Comparison of ENCODE assay signal across 8 mouse cellular contexts in the genomic region with DNA sequence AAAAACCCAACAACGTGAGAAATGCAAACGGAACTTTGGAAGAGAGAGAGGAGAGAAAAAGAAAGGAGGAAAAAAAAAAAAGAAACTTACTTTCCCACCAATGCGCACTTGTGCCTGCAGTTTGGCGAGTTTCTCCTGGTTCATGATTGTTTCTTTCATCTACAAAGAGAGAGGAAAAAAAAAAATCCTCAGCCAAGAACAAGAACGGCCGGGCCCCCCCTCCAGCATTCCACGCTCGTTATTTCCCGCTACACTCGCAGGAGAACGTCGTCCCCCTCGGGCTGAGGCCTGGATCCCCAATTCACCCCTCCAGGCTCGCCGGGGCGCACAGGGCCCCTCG. TPM values are rescaled to one million over a fixed set of nuclear protein-coding genes. Genes with fewer than 3 reads are reported as not detected.
DNase-seq lines count a peak whose midpoint lies in the region; ATAC-seq and TF ChIP-seq lines count a peak whose summit lies in the region.

No protein-coding gene starts in this region.

- H3K4me2 ChIP-seq in heart, embryonic 14.5 days (ENCODE audit: low read length): peak overlapping the region; percentile 83
- peak overlapping the region; percentile 79 for H3K4me2 ChIP-seq in forebrain, embryonic 13.5 days
- peak overlapping the region; percentile 70 for H3K4me2 ChIP-seq in liver, embryonic 15.5 days

- peak overlapping the region; percentile 91 for H3K9ac ChIP-seq in heart, embryonic 14.5 days (ENCODE audit: low read length)
- peak overlapping the region; percentile 100 for H3K9ac ChIP-seq in ES-Bruce4 (ENCODE audit: low read depth, poor library complexity, severe bottlenecking)
- H3K9ac ChIP-seq in forebrain, embryonic 13.5 days: peak overlapping the region; percentile 92
- H3K9ac ChIP-seq in liver, embryonic 15.5 days: peak overlapping the region; percentile 96

- no peak for TF ChIP-seq EP300 in ES-Bruce4 (IDR thresholded peaks at IDR 0.05; ENCODE audit: insufficient read depth, low read depth, low read length)

- TF ChIP-seq POLR2A in ES-Bruce4 (IDR thresholded peaks at IDR 0.05; ENCODE audit: insufficient read depth, low read length): no peak

- H3K4me1 ChIP-seq in heart, embryonic 14.5 days (ENCODE audit: control insufficient read depth in 2 of 2, insufficient read depth in 2 of 2, low read length in 2 of 2): peaks cover 0 to 16% of the 10 kb centered on the region in 2 experiments; a peak in 2 of 4 replicates
- no peaks in the 10 kb centered on the region for H3K4me1 ChIP-seq in ES-Bruce4 (ENCODE audit: control insufficient read depth, insufficient read depth, low read length)
- H3K4me1 ChIP-seq in forebrain, embryonic 13.5 days: peaks cover 18% of the 10 kb centered on the region
- H3K4me1 ChIP-seq in liver, embryonic 15.5 days (replicated peaks): peaks cover 17% of the 10 kb centered on the region

- H3K36me3 ChIP-seq in heart, embryonic 14.5 days (ENCODE audit: control insufficient read depth, insufficient read depth, low read length): peaks cover 41% of the 10 kb centered on the region
- H3K36me3 ChIP-seq in ES-Bruce4 (ENCODE audit: control insufficient read depth, insufficient read depth, low read length, poor library complexity, severe bottlenecking): peaks cover 42% of the 10 kb centered on the region
- peaks cover 31% of the 10 kb centered on the region for H3K36me3 ChIP-seq in forebrain, embryonic 13.5 days (ENCODE audit: poor library complexity, severe bottlenecking)
- H3K36me3 ChIP-seq in liver, embryonic 15.5 days (replicated peaks): peaks cover 32% of the 10 kb centered on the region

- no peaks in the 10 kb centered on the region for H3K9me3 ChIP-seq in heart, embryonic 14.5 days (ENCODE audit: control insufficient read depth, low read length)
- H3K9me3 ChIP-seq in ES-Bruce4 (replicated peaks; ENCODE audit: control insufficient read depth, insufficient read depth, low read length, poor library complexity, severe bottlenecking): no peaks in the 10 kb centered on the region
- H3K9me3 ChIP-seq in forebrain, embryonic 13.5 days (replicated peaks): no peaks in the 10 kb centered on the region
- no peaks in the 10 kb centered on the region for H3K9me3 ChIP-seq in liver, embryonic 15.5 days (replicated peaks)

- peak overlapping the region; percentile 86 to 91; a peak in 3 of 4 replicates for H3K27ac ChIP-seq in heart, embryonic 14.5 days (replicated peaks in 1 of 2; ENCODE audit: control insufficient read depth in 1 of 2, insufficient read depth in 1 of 2, low read depth in 2 of 2, low read length in 2 of 2)
- peak overlapping the region; percentile 30; the same call in 1 of the 2 replicates for H3K27ac ChIP-seq in ES-Bruce4 (ENCODE audit: insufficient read depth, low read length)
- peak overlapping the region; percentile 76 for H3K27ac ChIP-seq in forebrain, embryonic 13.5 days
- H3K27ac ChIP-seq in liver, embryonic 15.5 days (replicated peaks): peak overlapping the region; percentile 87

- DNase-seq in heart, adult 11 months: no peak
- no peak for DNase-seq in right cerebral cortex, adult 18-20 months
- DNase-seq in urinary bladder, adult 2 months (ENCODE audit: low spot score): no peak
- DNase-seq in cerebellum, adult 11 months: no peak

- no peak for ATAC-seq in heart, embryonic 14.5 days (ENCODE audit: insufficient number of reproducible peaks, insufficient read depth, low FRiP score, low read depth)
- no peak for ATAC-seq in forebrain, embryonic 13.5 days
- no peak for ATAC-seq in liver, embryonic 15.5 days (ENCODE audit: insufficient read depth)

- no peak for TF ChIP-seq CTCF in ES-Bruce4 (IDR thresholded peaks at IDR 0.05; ENCODE audit: low read depth, low read length)

- H3K4me3 ChIP-seq in heart, embryonic 14.5 days (ENCODE audit: control insufficient read depth in 1 of 2, insufficient read depth in 1 of 2, low read depth in 1 of 2, low read length in 2 of 2): peak overlapping the region; percentile 85 to 98
- peak overlapping the region; percentile 89 for H3K4me3 ChIP-seq in ES-Bruce4 (ENCODE audit: low read depth, low read length)
- H3K4me3 ChIP-seq in forebrain, embryonic 13.5 days: peak overlapping the region; percentile 99
- H3K4me3 ChIP-seq in liver, embryonic 15.5 days (replicated peaks): peak overlapping the region; percentile 97

- no peaks in the 10 kb centered on the region for H3K27me3 ChIP-seq in heart, embryonic 14.5 days (ENCODE audit: control insufficient read depth, insufficient read depth, low read length)
- H3K27me3 ChIP-seq in ES-Bruce4 (ENCODE audit: control insufficient read depth, insufficient read depth, low read length, poor library complexity, severe bottlenecking): no peaks in the 10 kb centered on the region
- H3K27me3 ChIP-seq in forebrain, embryonic 13.5 days: no peaks in the 10 kb centered on the region
- no peaks in the 10 kb centered on the region for H3K27me3 ChIP-seq in liver, embryonic 15.5 days

- under 1% methylated on average over 13 of the region's 17 CpGs for WGBS in heart, embryonic 14.5 days
- under 1% methylated on average over 17 of the region's 17 CpGs for WGBS in forebrain, embryonic 13.5 days
- 0% methylated on average over 17 of the region's 17 CpGs for WGBS in liver, embryonic 15.5 days (ENCODE audit: insufficient replicate concordance)

RNA-seq across cellular contexts. Expression of a gene that starts 0.7 kb away (rescaled TPM):
- polyA plus RNA-seq in heart, embryonic 14.5 days (2014; fragmentation: Nextera tagmentation; extraction: Ambion mirVana): 400 and 431 TPM in 2 replicates
- polyA plus RNA-seq in ES-Bruce4 (2011; ENCODE audit: insufficient read depth, insufficient read length, low read depth, missing spikeins): 1,083 and 1,169 TPM in 2 replicates
- polyA plus RNA-seq in forebrain, embryonic 13.5 days (2015; fragmentation: Nextera tagmentation; extraction: Ambion mirVana): 669 and 719 TPM in 2 replicates
- polyA plus RNA-seq in liver, embryonic 15.5 days (2015; fragmentation: Nextera tagmentation; extraction: Ambion mirVana): 263 and 326 TPM in 2 replicates
- 665 and 770 TPM in 2 replicates for polyA plus RNA-seq in urinary bladder, adult 2 months (2012; rRNA removed)

RNA-seq across cellular contexts. Expression of a gene that starts 36.4 kb away (rescaled TPM):
- polyA plus RNA-seq in heart, embryonic 14.5 days (2014; fragmentation: Nextera tagmentation; extraction: Ambion mirVana): not detected in 2 replicates
- polyA plus RNA-seq in ES-Bruce4 (2011; ENCODE audit: insufficient read depth, insufficient read length, low read depth, missing spikeins): not detected in 2 replicates
- not detected in 2 replicates for polyA plus RNA-seq in forebrain, embryonic 13.5 days (2015; fragmentation: Nextera tagmentation; extraction: Ambion mirVana)
- polyA plus RNA-seq in liver, embryonic 15.5 days (2015; fragmentation: Nextera tagmentation; extraction: Ambion mirVana): not detected in 2 replicates
- polyA plus RNA-seq in urinary bladder, adult 2 months (2012; rRNA removed): not detected in 2 replicates

RNA-seq across cellular contexts. Expression of a gene that starts 37.9 kb away (rescaled TPM):
- polyA plus RNA-seq in heart, embryonic 14.5 days (2014; fragmentation: Nextera tagmentation; extraction: Ambion mirVana): not detected in 2 replicates
- not detected in 2 replicates for polyA plus RNA-seq in ES-Bruce4 (2011; ENCODE audit: insufficient read depth, insufficient read length, low read depth, missing spikeins)
- polyA plus RNA-seq in forebrain, embryonic 13.5 days (2015; fragmentation: Nextera tagmentation; extraction: Ambion mirVana): 0.68 and 0.80 TPM in 2 replicates
- polyA plus RNA-seq in liver, embryonic 15.5 days (2015; fragmentation: Nextera tagmentation; extraction: Ambion mirVana): not detected in 2 replicates
- polyA plus RNA-seq in urinary bladder, adult 2 months (2012; rRNA removed): 0.01 TPM in 1 of 2 replicates, not detected in the other

RNA-seq across cellular contexts. Expression of a gene that starts 53.2 kb away (rescaled TPM):
- polyA plus RNA-seq in heart, embryonic 14.5 days (2014; fragmentation: Nextera tagmentation; extraction: Ambion mirVana): 19.2 and 24.1 TPM in 2 replicates
- polyA plus RNA-seq in ES-Bruce4 (2011; ENCODE audit: insufficient read depth, insufficient read length, low read depth, missing spikeins): 34.4 and 34.6 TPM in 2 replicates
- 43.3 and 45.8 TPM in 2 replicates for polyA plus RNA-seq in forebrain, embryonic 13.5 days (2015; fragmentation: Nextera tagmentation; extraction: Ambion mirVana)
- 6.8 and 7.5 TPM in 2 replicates for polyA plus RNA-seq in liver, embryonic 15.5 days (2015; fragmentation: Nextera tagmentation; extraction: Ambion mirVana)
- 37.4 and 47.6 TPM in 2 replicates for polyA plus RNA-seq in urinary bladder, adult 2 months (2012; rRNA removed)

RNA-seq across cellular contexts. Expression of a gene that starts 53.3 kb away (rescaled TPM):
- polyA plus RNA-seq in heart, embryonic 14.5 days (2014; fragmentation: Nextera tagmentation; extraction: Ambion mirVana): 16.2 TPM in 2 replicates
- polyA plus RNA-seq in ES-Bruce4 (2011; ENCODE audit: insufficient read depth, insufficient read length, low read depth, missing spikeins): 47.6 and 48.3 TPM in 2 replicates
- 31.3 and 32.1 TPM in 2 replicates for polyA plus RNA-seq in forebrain, embryonic 13.5 days (2015; fragmentation: Nextera tagmentation; extraction: Ambion mirVana)
- polyA plus RNA-seq in liver, embryonic 15.5 days (2015; fragmentation: Nextera tagmentation; extraction: Ambion mirVana): 11.0 and 12.0 TPM in 2 replicates
- polyA plus RNA-seq in urinary bladder, adult 2 months (2012; rRNA removed): 13.3 and 13.4 TPM in 2 replicates

Comparison
In these comparisons a context has a peak if more than half of its experiments do, and no peak if none do; other contexts are left out.
1. H3K27ac ChIP-seq: peak in every context shown above with its lines; median percentile 88 in heart, embryonic 14.5 days; 87 in liver, embryonic 15.5 days; 76 in forebrain, embryonic 13.5 days; 30 in ES-Bruce4.